Mouse (Mus musculus): Measurements from ENCODE around the gene Ralgps1.
"Not testable (repeated sequence)": the region's sequence is repeated elsewhere in the genome, so short reads cannot be mapped to it uniquely, and the experiment has no call there.

Gene Ralgps1

GRCm38 (mm10) chr2:33361139-33361716, 10.1 kb downstream of the Ralgps1 start:
- peak; percentile 60 for DNase-seq (ENCODE audit: low spot score)

DNA sequence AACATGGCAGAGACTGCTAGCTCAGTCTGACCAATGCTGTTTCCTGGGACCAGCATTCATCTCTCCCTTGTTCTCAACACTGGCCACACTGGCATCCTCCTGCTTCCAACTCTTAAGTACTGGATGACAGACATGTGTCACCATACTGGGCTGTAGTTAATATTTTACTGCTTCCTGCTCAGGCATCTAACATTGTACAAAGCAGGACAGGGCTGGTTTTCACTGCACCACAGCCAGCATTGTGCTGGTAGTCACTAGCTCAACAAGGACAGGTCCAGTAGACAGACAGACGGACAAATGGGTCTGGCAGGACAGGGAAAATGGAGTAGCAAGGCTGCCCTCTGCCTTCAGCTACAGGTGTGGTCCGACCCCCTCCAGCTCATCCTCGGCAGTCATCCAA, 10.7 kb downstream of the Ralgps1 start:
- peak; percentile 66 for DNase-seq (ENCODE audit: low spot score)

DNA sequence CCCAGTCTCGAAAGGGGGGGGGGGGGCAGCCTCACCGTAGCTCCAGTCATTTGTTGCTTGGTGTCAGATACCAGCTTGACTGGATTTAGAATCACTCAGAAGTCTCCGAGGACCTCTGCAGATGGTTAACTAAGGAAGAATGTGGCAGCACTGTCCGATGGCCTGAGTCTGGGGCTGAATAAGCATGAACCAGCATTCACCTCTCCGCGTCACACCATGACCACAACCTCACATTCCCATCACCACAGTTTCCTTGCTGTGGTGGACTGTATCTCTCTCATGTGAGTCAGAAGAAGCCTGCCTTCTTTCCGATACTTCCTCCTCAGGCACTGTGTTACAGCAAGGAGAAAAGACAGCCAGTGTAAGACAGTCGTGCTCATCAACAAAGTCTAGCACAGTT, 12.1 kb downstream of the Ralgps1 start:
- DNase-seq (ENCODE audit: low spot score) = peak; percentile 65

GRCm38 (mm10) chr2:33357250-33357838, 13.9 kb downstream of the Ralgps1 start:
- no peak for DNase-seq (ENCODE audit: low spot score)

DNA sequence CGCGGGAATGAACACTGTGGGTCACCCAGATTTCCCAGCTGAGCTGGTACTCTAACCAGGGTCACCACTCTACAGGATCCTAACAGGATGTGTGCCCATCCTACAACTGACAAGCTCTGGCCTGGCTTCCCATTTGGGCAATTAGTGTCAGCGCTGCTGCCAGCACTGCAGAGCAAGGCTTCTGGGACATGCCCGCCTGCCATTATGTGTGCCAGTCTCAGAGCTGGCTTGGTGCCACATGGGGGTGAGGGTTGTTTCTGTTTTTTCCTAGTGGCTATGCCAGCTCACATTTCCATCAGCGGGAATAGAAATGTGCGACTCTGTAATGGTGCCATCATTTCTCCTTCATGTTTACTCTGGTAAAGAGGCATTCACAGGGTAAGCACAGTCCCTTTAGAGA, 15.7 kb downstream of the Ralgps1 start:
- no peak for DNase-seq (ENCODE audit: low spot score)

DNA sequence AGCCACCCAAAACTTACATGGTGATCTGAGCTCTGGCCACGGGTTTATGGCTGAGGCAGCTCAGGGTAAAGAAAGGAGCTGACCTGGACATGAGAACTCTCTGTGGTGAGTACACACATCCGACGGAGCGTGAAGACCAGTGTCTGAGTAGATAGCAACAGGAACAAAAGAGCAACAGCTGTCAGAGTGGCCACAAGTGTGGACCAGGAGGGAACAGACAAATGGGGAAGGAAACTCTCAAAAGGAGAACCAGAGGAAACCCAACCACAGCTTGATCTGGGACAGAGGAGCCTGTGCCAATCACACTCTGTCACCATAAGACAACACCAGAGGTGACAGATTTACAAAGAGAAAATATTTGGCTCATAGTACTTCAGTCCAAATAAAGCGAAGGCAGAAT, 17.9 kb downstream of the Ralgps1 start:
- no peak for DNase-seq (ENCODE audit: low spot score)

GRCm38 (mm10) chr2:33351449-33351848, 19.8 kb downstream of the Ralgps1 start:
- no peak for DNase-seq (ENCODE audit: low spot score)

- no peak for DNase-seq (ENCODE audit: low spot score)
Observed at GRCm38 (mm10) chr2:33350921-33351320, 20.4 kb downstream of the Ralgps1 start.

DNA sequence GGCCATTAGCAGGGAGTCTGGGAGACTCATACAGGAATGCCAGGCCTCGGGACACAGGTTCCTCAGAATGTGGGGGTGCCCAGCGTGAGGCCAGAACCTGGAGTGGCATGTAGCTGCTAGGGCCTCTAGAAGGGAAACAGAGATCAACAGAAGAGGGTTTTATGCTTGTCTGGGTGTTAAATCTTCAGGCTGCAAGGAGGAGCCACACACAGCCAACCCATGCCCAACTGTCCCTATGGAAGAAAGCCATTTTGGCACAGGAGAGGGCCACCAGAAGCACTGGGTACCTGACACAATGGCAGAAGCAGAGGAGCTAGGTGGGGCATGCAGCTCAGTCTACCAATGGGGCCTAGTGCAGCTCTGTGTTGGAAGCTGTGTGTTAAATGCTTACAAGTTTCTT, 21.7 kb downstream of the Ralgps1 start:
- DNase-seq (ENCODE audit: low spot score) = no peak

DNA sequence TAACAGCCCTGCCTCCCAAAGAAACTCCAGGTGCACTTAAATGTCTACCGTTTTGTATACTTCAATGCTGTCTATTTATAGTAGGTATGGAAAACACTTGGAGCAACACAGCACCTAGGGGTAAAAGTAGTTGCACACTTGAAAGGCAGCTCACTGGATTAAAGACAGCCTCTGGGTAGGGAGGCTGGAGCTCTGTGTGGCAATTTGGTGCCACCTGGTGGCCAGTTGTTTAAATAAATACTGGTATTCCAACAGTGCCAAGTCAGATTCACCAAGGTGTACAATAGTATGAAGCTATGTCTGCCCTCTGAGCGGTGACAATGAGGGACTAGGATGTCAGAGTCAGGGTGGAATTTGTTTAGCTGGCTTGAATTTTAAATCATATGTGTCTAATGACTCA, 22.2 kb downstream of the Ralgps1 start:
- DNase-seq (ENCODE audit: low spot score) = peak; percentile 52

- no peak for DNase-seq (ENCODE audit: low spot score)
Observed at GRCm38 (mm10) chr2:33348260-33348659, 23.0 kb downstream of the Ralgps1 start.

DNA sequence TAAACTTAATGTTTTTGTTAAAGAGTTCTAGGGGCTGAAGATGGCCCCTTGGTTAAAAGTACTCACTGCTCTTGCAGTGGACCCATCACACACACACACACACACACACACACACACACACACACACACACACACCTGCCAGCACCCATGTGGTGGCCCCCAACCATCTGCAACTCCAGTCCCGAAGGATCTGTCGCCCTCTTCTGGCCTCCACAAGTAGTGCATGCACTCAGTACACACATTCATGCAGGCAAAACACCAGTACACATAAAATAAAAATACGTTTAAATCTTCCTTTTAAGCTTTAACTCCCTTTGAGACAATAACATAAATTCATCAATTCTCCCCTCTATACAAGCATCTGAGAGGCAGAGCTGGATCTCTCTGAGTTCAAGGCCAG, 23.7 kb downstream of the Ralgps1 start:
- DNase-seq (ENCODE audit: low spot score) = no peak

GRCm38 (mm10) chr2:33346749-33347148, 24.5 kb downstream of the Ralgps1 start:
- DNase-seq (ENCODE audit: low spot score) = no peak

DNA sequence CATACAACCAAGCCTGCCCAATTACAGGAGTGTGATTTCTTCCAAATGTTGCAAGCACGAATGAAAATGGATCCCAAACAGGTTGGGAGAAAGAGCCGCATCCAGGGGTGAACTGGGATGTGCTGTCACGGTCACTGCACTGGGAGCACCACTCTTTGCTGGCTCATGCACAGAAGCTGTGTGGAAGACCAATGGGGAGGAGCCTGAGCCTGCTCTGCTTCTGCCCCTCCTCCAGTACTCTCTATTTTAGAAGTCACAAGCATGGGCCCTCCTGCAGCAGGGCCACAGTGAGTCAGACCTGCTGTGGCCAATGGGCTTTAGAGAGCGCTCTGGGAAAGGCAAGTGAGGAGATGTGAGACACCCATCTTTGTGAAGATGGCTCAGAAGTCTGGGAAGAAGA, 25.3 kb downstream of the Ralgps1 start:
- no peak for DNase-seq (ENCODE audit: low spot score)

DNA sequence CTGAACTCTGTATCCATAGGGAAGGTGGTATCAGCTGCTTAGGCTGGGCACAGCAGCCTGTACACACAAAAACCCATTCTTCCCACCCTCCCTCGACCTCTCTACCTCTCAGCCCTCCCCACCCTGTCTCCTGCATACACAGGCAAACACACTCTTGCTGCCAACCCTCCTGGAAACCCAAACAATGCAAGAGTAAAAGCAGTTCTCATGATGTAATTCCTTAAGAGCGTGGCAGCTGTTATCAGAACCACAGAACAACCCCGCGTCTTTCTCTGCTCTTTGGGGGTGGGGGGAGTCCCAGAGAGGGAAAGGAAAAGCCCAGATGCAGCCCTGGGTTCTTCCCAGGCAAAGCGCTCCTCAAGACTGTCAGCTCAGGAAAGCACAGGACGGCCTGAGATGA, 25.8 kb downstream of the Ralgps1 start:
- no peak for DNase-seq (ENCODE audit: low spot score)

DNA sequence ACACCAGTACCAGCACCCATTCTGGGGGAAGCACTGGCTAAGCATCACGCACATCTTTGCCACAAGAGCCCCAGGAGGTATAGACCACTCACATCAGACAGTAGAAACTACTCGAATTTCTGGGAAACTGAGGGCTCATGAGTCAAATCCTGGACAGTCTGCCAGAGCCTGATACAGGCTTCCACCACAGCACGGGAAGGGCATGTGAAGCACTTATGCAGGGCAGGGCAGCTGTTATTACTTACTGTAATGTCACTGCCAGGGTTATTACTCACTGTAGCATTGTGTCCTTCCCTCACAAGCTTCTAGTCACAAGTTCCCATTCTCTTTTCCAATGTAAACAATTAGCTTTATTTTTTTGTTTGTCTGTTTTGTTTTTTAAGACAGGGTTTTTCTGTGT, 27.9 kb downstream of the Ralgps1 start:
- no peak for DNase-seq (ENCODE audit: low spot score)

GRCm38 (mm10) chr2:33342148-33342547, 29.1 kb downstream of the Ralgps1 start:
- no peak for DNase-seq (ENCODE audit: low spot score)

GRCm38 (mm10) chr2:33335789-33336188, 35.5 kb downstream of the Ralgps1 start:
- DNase-seq (ENCODE audit: low spot score) = no peak

GRCm38 (mm10) chr2:33329622-33330021, 41.7 kb downstream of the Ralgps1 start:
- no peak for DNase-seq (ENCODE audit: low spot score)

GRCm38 (mm10) chr2:33328941-33329340, 42.3 kb downstream of the Ralgps1 start:
- peak; percentile 22 for DNase-seq (ENCODE audit: low spot score)

DNA sequence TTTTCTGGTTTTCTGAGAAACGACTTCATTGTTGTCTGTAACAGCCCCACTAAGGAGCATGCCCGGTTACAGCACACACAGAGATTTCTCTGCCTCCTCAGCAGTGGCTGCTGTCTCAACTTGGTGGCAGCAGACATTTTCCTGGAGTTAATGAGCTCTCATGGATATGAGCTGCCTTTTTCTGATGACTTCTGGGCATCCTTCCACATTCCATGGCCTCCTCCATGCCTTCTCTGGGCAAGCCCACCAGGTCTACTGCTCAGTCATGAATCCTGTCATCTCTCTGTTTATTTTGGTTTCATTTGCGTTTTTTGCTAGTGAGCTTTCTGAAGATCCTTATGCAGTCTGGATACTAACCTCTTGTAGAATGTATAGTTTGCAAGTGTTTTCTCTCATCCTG, 45.9 kb downstream of the Ralgps1 start:
- no peak for DNase-seq (ENCODE audit: low spot score)

- DNase-seq (ENCODE audit: low spot score) = no peak
Observed at GRCm38 (mm10) chr2:33323799-33324595, 47.3 kb downstream of the Ralgps1 start.

- DNase-seq (ENCODE audit: low spot score) = not testable (repeated sequence)
Observed at GRCm38 (mm10) chr2:33323043-33323625, 48.2 kb downstream of the Ralgps1 start.

All from yolk sac, embryonic 10.5 days (tissue).